Mouse (Mus musculus) heart, postnatal 36 days (tissue): ENCODE data around the gene Dlk1. TPM values are rescaled to one million over a fixed set of nuclear protein-coding genes. Genes with fewer than 3 reads are reported as not detected.

Source experiments
- DNase-seq, 2 experiments: peaks; one replicate each; pipeline ENCODE4 v3.0.0; 2021 to 2022
- intact Hi-C: fragments of 180-260 bp; cut with DNase I; formaldehyde crosslinking; loops from one replicate; pipeline ENCODE4 v1.15.1; 2025
- total RNA-seq, 2 experiments: library from RNA; stranded (reverse); gene quantifications; 2 replicates each; pipeline ENCODE4 v1.2.3; 2021

The Dlk1 gene
- under 1 TPM; 0.22 to 1.00 TPM for total RNA-seq

GRCm38 (mm10) chr12:109452592-109452991 lies at the start of gene Dlk1:
Gene Dlk1, plus strand, starts transcription at chr12:109452823.
- intact Hi-C loops: no loop called here
- DNase-seq: no peak

GRCm38 (mm10) chr12:109402943-109403342 lies 49.7 kb upstream of the Dlk1 start:
- no peak for DNase-seq

GRCm38 (mm10) chr12:109403752-109404151 lies 48.9 kb upstream of the Dlk1 start:
- intact Hi-C loops: no loop called here

More at GRCm38 (mm10) chr12:109402943-109403342, 49.7 kb upstream of the Dlk1 start:
- intact Hi-C loops: no loop called here

GRCm38 (mm10) chr12:109406018-109406417 lies 46.6 kb upstream of the Dlk1 start:
- no peak for DNase-seq
- intact Hi-C loops: no loop called here

More at GRCm38 (mm10) chr12:109403752-109404151, 48.9 kb upstream of the Dlk1 start:
- no peak for DNase-seq

- DNase-seq: no peak
- intact Hi-C loops: no loop called here
Observed at GRCm38 (mm10) chr12:109410723-109411122, 41.9 kb upstream of the Dlk1 start.

- DNase-seq: no peak
- intact Hi-C loops: no loop called here
Observed at GRCm38 (mm10) chr12:109411172-109412070, 41.2 kb upstream of the Dlk1 start.

- intact Hi-C loops: no loop called here
- no peak for DNase-seq
Observed at GRCm38 (mm10) chr12:109412071-109412440, 40.6 kb upstream of the Dlk1 start.

GRCm38 (mm10) chr12:109412675-109413074 lies 39.9 kb upstream of the Dlk1 start:
- DNase-seq: no peak
- intact Hi-C loops: no loop called here

GRCm38 (mm10) chr12:109413321-109413720 lies 39.3 kb upstream of the Dlk1 start:
- intact Hi-C loops: no loop called here
- DNase-seq: no peak

GRCm38 (mm10) chr12:109416681-109417080 lies 35.9 kb upstream of the Dlk1 start:
- intact Hi-C loops: no loop called here
- no peak for DNase-seq

GRCm38 (mm10) chr12:109417476-109418201 lies 35.0 kb upstream of the Dlk1 start:
- DNase-seq: no peak
- intact Hi-C loops: no loop called here

GRCm38 (mm10) chr12:109420006-109420405 lies 32.6 kb upstream of the Dlk1 start:
- intact Hi-C loops: no loop called here
- no peak for DNase-seq

- intact Hi-C loops: no loop called here
- no peak for DNase-seq
Observed at GRCm38 (mm10) chr12:109423163-109423562, 29.5 kb upstream of the Dlk1 start.

GRCm38 (mm10) chr12:109423716-109424429 lies 28.8 kb upstream of the Dlk1 start:
- DNase-seq: no peak
- intact Hi-C loops: no loop called here

- intact Hi-C loops: no loop called here
- DNase-seq: no peak
Observed at GRCm38 (mm10) chr12:109424753-109425332, 27.8 kb upstream of the Dlk1 start.

- intact Hi-C loops: no loop called here
- DNase-seq: no peak
Observed at GRCm38 (mm10) chr12:109425982-109426381, 26.6 kb upstream of the Dlk1 start.

- intact Hi-C loops: loop anchor here (10.0 kb wide), 1 partner anchor 172 kb away; the partner anchor contains the start of gene Rtl1
- no peak for DNase-seq
Observed at GRCm38 (mm10) chr12:109432475-109433130, 20.0 kb upstream of the Dlk1 start.

GRCm38 (mm10) chr12:109436367-109436807 lies 16.2 kb upstream of the Dlk1 start:
- no peak for DNase-seq

GRCm38 (mm10) chr12:109436852-109437251 lies 15.8 kb upstream of the Dlk1 start:
- intact Hi-C loops: loop anchor here (2.0 to 10.0 kb wide), 4 partner anchors 168 to 960 kb away; partner anchors contain the start of gene Rtl1

More at GRCm38 (mm10) chr12:109436367-109436807, 16.2 kb upstream of the Dlk1 start:
- intact Hi-C loops: loop anchor here (2.0 to 10.0 kb wide), 4 partner anchors 168 to 961 kb away; partner anchors contain the start of gene Rtl1

More at GRCm38 (mm10) chr12:109436852-109437251, 15.8 kb upstream of the Dlk1 start:
- DNase-seq: no peak
